Mouse (Mus musculus) olfactory bulb, adult 2 months (tissue): ENCODE data around the gene Vangl1.

Experiments used
- CTCF ChIP-seq: fragments of 200-500 bp; IDR thresholded peaks from 2 replicates; pipeline ENCODE4 v1.5.1; 2012; ENCODE audit warnings: low read depth, mild to moderate bottlenecking, low read length, moderate library complexity; ENCODE audit not compliant: insufficient read depth
- POLR2A ChIP-seq: fragments of 200-500 bp; IDR thresholded peaks from 2 replicates; pipeline ENCODE4 v1.6.1; 2012; ENCODE audit warnings: mild to moderate bottlenecking, low read depth, low read length, moderate library complexity; ENCODE audit not compliant: insufficient read depth

DNA sequence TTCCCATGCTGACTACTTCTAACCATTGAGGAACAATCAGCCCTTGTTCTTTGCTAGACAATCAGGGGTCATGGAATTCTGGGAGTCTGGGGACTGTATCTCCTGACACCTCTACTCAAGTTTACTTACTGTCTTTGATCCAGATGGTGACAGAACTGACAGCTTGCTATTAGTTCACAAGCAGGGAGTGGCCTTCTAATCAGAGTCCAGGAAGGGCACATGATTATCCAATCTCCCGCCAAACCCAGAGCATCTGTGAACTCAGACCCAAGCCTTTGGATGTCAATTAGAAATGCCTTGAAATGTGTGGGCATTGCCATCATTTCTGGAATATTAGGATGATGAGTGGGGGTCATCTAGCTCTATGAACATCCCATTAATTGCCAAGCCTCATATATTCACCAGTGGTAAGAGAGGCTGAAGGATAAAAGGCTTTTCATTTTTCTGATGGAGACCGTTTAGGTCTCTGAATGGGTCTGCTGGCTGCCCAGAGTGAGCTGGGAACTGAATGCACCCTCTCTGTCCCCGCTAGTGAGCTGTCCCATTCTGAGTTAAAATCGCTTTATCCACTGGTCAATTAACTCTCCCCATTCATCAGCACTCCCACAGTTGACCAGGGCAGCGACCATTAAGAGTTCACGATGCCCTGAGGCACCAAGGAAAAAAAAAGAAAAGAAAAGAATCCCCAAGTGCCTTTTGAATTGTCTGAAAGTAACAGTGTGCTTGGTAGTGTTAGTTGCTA is 58.7 kb downstream of the Vangl1 start:
- TF ChIP-seq CTCF (no peak), POLR2A (no peak)
